17 mouse cellular contexts compared by ENCODE assay signal in the genomic region with DNA sequence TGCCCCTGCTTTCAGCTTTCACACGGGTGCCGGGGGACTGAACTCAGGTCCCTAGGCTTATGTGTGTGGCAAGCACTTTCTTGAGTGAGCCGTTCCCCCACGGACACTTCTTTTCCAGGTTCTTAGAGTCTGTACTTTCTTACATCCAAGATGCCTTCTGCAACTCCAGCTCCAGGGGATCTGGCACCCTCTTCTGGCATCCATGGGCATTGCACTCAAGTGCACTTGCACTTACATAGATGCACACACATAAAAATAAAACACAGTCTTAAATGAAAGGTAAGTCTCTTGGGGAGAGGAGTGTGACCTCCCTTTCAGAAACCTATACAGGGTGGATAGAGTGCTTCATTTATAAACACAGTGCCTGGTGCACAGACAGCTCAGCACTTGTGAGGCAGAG.
DNase-seq lines count a peak whose midpoint lies in the region; TF ChIP-seq lines count a peak whose summit lies in the region.
"Had no signal": no experiment of that assay in that cellular context is flagged by ENCODE, and none has a peak within 500 bp of the region (broad histone marks: within the 10 kb centered on the region; RNA-seq: fewer than 3 reads in every experiment).

No protein-coding gene starts in this region.

- no peak overlapping the region for H3K4me3 ChIP-seq in layer of hippocampus, adult 2 months
- H3K4me3 ChIP-seq in testis, adult 2 months (ENCODE audit: control insufficient read depth, low read depth, low read length): no peak overlapping the region
- H3K4me3 ChIP-seq: hindbrain, embryonic 10.5 days; liver, embryonic 13.5 days had no signal

- no peak for TF ChIP-seq POLR2A in testis, adult 2 months (IDR thresholded peaks at IDR 0.05; ENCODE audit: control insufficient read depth, low read depth, low read length)

- TF ChIP-seq CTCF in layer of hippocampus, adult 2 months (conservative IDR thresholded peaks at IDR 0.05): peak; percentile 57
- peak; percentile 38; the same call in 1 of the 2 replicates for TF ChIP-seq CTCF in testis, adult 2 months (IDR thresholded peaks at IDR 0.05; ENCODE audit: control insufficient read depth, insufficient read depth, insufficient replicate concordance, low read depth, low read length)

- peaks cover 5% of the 10 kb centered on the region for H3K4me1 ChIP-seq in testis, adult 2 months (ENCODE audit: control insufficient read depth, insufficient read depth, low read length)
- H3K4me1 ChIP-seq: liver, embryonic 13.5 days had no signal

- DNase-seq in embryo, embryonic 10 days (ENCODE audit: low spot score): peak; percentile 27
- no peak for DNase-seq in embryo, embryonic 10.5 days (ENCODE audit: low spot score)
- no peak for DNase-seq in layer of hippocampus, adult 2 months (ENCODE audit: low spot score in 2 of 2)
- DNase-seq in layer of hippocampus, adult 11-12 months (ENCODE audit: low spot score): no peak
- DNase-seq in testis, postnatal 10 days (ENCODE audit: low spot score): no peak
- DNase-seq in right cerebral cortex, postnatal 14 days: no peak
- no peak for DNase-seq in spleen, postnatal 36 days (ENCODE audit: low spot score in 2 of 2)
- DNase-seq: cerebellum, postnatal 36 days; gastrocnemius, postnatal 25 days; kidney, postnatal 25 days; left cerebral cortex, postnatal 4 days; liver, embryonic 13.5 days; right cerebral cortex, postnatal 25 days had no signal

- H3K27me3 ChIP-seq in testis, adult 2 months (ENCODE audit: control insufficient read depth, insufficient read depth, low read length): no peaks in the 10 kb centered on the region

- H3K27ac ChIP-seq in layer of hippocampus, adult 2 months: no peak overlapping the region
- H3K27ac ChIP-seq in testis, adult 2 months (ENCODE audit: control insufficient read depth, insufficient read depth, low read depth, low read length): no peak overlapping the region
- H3K27ac ChIP-seq: embryonic facial prominence, embryonic 13.5 days; heart, embryonic 13.5 days; hindbrain, embryonic 10.5 days; liver, embryonic 13.5 days had no signal

- no peaks in the 10 kb centered on the region for H3K36me3 ChIP-seq in testis, adult 2 months (ENCODE audit: control insufficient read depth, insufficient read depth, low read length)
- H3K36me3 ChIP-seq: embryonic facial prominence, embryonic 13.5 days; heart, embryonic 13.5 days; hindbrain, embryonic 10.5 days; liver, embryonic 13.5 days had no signal
